Mouse (Mus musculus): ENCODE results near the gene Rab26. TPM values are rescaled to one million over a fixed set of nuclear protein-coding genes. Genes with fewer than 3 reads are reported as not detected.

Rab26 gene
- polyA plus RNA-seq, 1 experiment from 2014 or later = 2.4 TPM

DNA sequence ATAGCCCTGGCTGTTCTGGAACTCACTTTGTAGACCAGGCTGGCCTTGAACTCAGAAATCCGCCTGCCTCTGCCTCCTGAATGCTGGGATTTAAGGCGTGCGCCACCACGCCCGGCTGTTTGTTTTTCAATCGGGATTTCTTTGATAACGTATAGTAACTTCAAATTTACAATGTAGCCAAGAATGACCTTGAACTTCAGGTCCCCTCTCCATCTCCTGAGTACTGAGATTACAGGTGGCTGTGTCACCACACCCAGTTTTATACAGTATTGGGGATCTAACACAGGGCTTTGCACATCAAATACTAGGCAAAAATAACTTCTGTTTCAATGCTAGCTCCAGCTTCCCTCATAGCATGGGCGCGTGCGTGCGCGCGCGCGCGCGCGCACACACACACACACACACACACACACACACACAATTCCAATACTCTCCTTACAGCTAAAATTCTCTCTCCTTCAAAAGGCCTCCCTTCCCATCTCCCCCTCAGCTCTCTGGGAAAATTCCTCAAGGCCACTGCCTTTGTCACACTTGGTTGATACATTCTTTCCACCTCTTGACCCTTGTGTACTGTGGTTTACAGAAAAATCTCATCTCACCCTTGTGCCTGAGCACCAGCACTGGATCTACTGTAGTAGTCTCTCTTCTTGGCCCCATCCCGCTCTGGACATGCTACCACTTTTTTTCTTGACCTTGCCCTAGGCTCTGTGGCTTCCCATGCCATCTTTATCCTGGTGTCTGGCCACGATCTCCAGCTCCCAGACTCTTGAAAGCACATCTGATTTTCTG is 52.8 kb downstream of the Rab26 start:
- Histone ChIP-seq H3K27me3 (replicated peaks; ENCODE audit: control insufficient read depth, insufficient read depth, low read length) (no peaks in the 10 kb centered on the region; the same call in 1 of the 2 replicates), H3K36me3 (ENCODE audit: control insufficient read depth, insufficient read depth, low read length) (peaks cover 9% of the 10 kb centered on the region), H3K9me3 (ENCODE audit: control insufficient read depth, low read length) (no peaks in the 10 kb centered on the region), H3K27ac (ENCODE audit: low read depth, low read length) (no peak overlapping the region), H3K9ac (ENCODE audit: low read depth, low read length) (no peak overlapping the region), H3K4me3 (ENCODE audit: low read depth, low read length) (no peak overlapping the region), H3K4me1 (replicated peaks; ENCODE audit: control insufficient read depth, insufficient read depth, low read length) (peaks cover 15% of the 10 kb centered on the region), H3K4me2 (no peak overlapping the region)
- DNase-seq (ENCODE audit: low spot score) = no peak
- ATAC-seq (replicated peaks; ENCODE audit: low FRiP score) = no peak
- 90% methylated on average over 20 of the region's 20 CpGs for WGBS

DNA sequence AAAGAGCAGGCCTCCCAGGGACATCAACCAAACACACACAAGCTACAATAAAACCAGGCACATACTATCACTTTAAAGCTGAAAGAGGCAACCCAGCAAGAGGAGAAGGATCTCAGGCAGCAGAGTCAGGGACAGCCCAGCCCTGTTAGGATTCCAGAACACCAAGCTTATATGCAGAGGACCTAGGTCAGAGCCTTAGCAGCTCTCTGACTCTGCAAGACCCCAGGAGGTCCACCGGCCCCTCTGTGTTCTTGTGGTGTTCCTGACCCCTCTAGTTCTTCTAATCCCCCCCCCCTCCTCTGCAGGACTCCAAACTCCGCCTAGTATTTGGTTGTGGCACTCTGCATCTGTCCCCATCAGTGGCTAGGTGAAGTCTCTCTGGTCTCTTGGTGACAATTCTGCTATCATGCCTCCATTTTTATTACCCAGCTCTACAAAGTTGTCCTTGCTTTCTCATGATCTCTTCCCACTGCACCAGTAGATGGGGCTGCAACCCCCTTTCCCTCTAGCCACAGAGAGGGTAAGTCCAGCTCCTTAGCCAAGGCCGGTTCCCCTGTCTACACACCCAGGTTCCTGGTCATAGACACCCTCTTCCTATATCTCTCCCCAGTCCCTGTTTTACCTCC is 53.7 kb downstream of the Rab26 start:
- Histone ChIP-seq H3K36me3 (ENCODE audit: control insufficient read depth, insufficient read depth, low read length) (peaks cover 9% of the 10 kb centered on the region), H3K9me3 (ENCODE audit: control insufficient read depth, low read length) (no peaks in the 10 kb centered on the region), H3K4me1 (replicated peaks; ENCODE audit: control insufficient read depth, insufficient read depth, low read length) (peaks cover 14% of the 10 kb centered on the region), H3K4me2 (peak overlapping the region; percentile 87), H3K27me3 (replicated peaks; ENCODE audit: control insufficient read depth, insufficient read depth, low read length) (no peaks in the 10 kb centered on the region; the same call in 1 of the 2 replicates), H3K27ac (ENCODE audit: low read depth, low read length) (peak overlapping the region; percentile 16; the same call in 1 of the 2 replicates), H3K9ac (ENCODE audit: low read depth, low read length) (0 out of 2 replicates have a peak overlapping the region, but pooled peaks have one; percentile 3), H3K4me3 (ENCODE audit: low read depth, low read length) (no peak overlapping the region)
- ATAC-seq (replicated peaks; ENCODE audit: low FRiP score) (no peak), DNase-seq (ENCODE audit: low spot score) (no peak)
- 54% methylated on average over 3 of the region's 3 CpGs for WGBS

- ATAC-seq (replicated peaks; ENCODE audit: low FRiP score) (no peak), DNase-seq (ENCODE audit: low spot score) (no peak)
- 28% methylated on average over 1 of the region's 1 CpGs for WGBS
- peaks cover 13% of the 10 kb centered on the region for H3K4me1 ChIP-seq (replicated peaks; ENCODE audit: control insufficient read depth, insufficient read depth, low read length)
- H3K36me3 ChIP-seq (ENCODE audit: control insufficient read depth, insufficient read depth, low read length) = peaks cover 13% of the 10 kb centered on the region
- H3K4me2 ChIP-seq = peak overlapping the region; percentile 87
- no peaks in the 10 kb centered on the region for H3K27me3 ChIP-seq (replicated peaks; ENCODE audit: control insufficient read depth, insufficient read depth, low read length)
- no peaks in the 10 kb centered on the region for H3K9me3 ChIP-seq (ENCODE audit: control insufficient read depth, low read length)
- peak overlapping the region; percentile 64; the same call in 1 of the 2 replicates for H3K27ac ChIP-seq (ENCODE audit: low read depth, low read length)
- H3K9ac ChIP-seq (ENCODE audit: low read depth, low read length) = peak overlapping the region; percentile 39
- peak overlapping the region; percentile 84 for H3K4me3 ChIP-seq (ENCODE audit: low read depth, low read length)
These were observed 54.6 kb downstream of the Rab26 start for GRCm38 (mm10) chr17:24479431-24479830.

DNA sequence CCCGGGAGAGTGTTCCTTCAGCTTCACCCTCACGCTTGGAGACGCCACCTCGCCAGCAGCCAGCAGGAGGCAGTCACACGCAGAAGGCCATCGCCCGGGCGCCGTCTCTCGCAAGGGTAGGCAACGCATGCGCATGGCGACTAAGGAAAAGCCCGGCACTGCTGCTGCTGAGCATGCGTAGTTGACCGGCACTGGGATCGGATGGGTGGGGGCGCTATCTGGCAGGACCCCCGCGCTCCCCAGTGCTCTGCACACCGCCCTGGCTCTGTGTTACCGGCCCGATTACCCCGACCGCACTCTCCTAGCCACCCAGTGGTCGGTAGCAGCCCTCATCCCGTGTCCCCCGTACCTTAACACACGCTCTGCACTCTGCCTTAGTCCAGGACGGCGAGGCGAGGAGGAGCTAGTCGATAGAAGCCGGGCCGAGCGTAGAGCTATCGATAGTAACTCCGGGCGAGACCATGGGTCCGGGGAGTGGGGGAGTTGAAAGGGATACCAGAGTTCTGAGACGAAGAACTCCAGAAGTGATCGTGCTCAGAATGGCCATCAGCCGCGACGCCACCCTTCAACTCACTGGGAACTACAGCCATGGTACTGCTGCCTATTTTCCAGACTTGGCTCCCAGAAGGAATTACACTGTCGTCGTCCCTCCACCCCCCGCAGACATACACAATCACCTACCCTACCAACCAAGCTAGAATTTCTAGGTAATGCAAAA is 55.2 kb downstream of the Rab26 start, which contains the start of gene Mlst8:
Gene Mlst8, minus strand, starts transcription at position 416 of the 718 bp plus-strand sequence.
- ATAC-seq (replicated peaks; ENCODE audit: low FRiP score) (peak; percentile 93), DNase-seq (ENCODE audit: low spot score) (peak; percentile 97)
- under 1% methylated on average over 48 of the region's 48 CpGs for WGBS
- H3K36me3 ChIP-seq (ENCODE audit: control insufficient read depth, insufficient read depth, low read length) = peaks cover 14% of the 10 kb centered on the region
- peak within 1 kb of the TSS; percentile 92 for H3K9ac ChIP-seq (ENCODE audit: low read depth, low read length)
- H3K4me1 ChIP-seq (replicated peaks; ENCODE audit: control insufficient read depth, insufficient read depth, low read length) = peaks cover 13% of the 10 kb centered on the region
- no peaks in the 10 kb centered on the region for H3K9me3 ChIP-seq (ENCODE audit: control insufficient read depth, low read length)
- peak within 1 kb of the TSS; percentile 90 for H3K27ac ChIP-seq (ENCODE audit: low read depth, low read length)
- H3K27me3 ChIP-seq (replicated peaks; ENCODE audit: control insufficient read depth, insufficient read depth, low read length) = no peaks in the 10 kb centered on the region
- peak within 1 kb of the TSS; percentile 84 for H3K4me3 ChIP-seq (ENCODE audit: low read depth, low read length)
- H3K4me2 ChIP-seq = peak within 1 kb of the TSS; percentile 87

DNA sequence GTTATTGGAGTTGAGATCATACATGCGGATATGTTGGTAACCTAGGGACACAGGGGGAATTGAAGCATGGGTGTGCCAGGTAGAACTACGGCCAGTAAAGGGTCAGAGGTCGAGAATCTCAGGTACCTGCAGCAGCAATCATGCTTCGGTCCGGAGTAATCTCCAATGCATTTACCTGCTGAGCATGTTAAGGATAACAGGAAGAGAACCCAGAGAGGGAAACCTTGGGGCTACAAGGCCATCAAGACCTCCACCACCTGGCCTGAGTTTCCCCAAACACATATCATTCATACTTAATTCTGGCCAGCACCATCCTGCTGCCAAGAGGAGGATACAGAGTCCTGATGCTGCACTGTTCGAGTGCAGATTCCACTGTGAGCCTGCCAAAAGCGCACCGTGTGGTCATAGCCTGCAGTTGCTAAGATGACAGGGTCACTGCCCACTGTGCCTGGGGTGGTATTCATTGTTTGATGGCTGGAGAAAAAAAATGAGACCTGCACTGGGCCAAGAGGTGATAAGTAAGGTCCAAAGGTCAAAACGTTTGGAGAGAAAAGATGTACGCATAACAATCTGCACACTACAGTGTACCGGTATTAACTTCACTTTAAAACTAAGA is 55.9 kb downstream of the Rab26 start:
- no peak for ATAC-seq (replicated peaks; ENCODE audit: low FRiP score)

More for the DNA sequence above, 55.9 kb downstream of the Rab26 start:
- Histone ChIP-seq H3K27ac (ENCODE audit: low read depth, low read length) (peak overlapping the region; percentile 90; the same call in 1 of the 2 replicates), H3K27me3 (replicated peaks; ENCODE audit: control insufficient read depth, insufficient read depth, low read length) (no peaks in the 10 kb centered on the region), H3K4me2 (peak overlapping the region; percentile 87), H3K36me3 (ENCODE audit: control insufficient read depth, insufficient read depth, low read length) (peaks cover 17% of the 10 kb centered on the region), H3K4me3 (ENCODE audit: low read depth, low read length) (peak overlapping the region; percentile 84), H3K9me3 (ENCODE audit: control insufficient read depth, low read length) (no peaks in the 10 kb centered on the region), H3K9ac (ENCODE audit: low read depth, low read length) (peak overlapping the region; percentile 92), H3K4me1 (replicated peaks; ENCODE audit: control insufficient read depth, insufficient read depth, low read length) (peaks cover 14% of the 10 kb centered on the region)
- no peak for DNase-seq (ENCODE audit: low spot score)
- WGBS = 54% methylated on average over 11 of the region's 11 CpGs

Other genes with a start within 250 kb of the Rab26 start
- gene Abca17, start 183.1 kb downstream of the Rab26 start, polyA plus RNA-seq (2014; fragmentation: Nextera tagmentation; extraction: Ambion mirVana) = 0.19 TPM in 1 of 2 replicates, not detected in the other
- 30.4 and 30.7 TPM in 2 replicates for gene Abca3, start 182.3 kb downstream of the Rab26 start, polyA plus RNA-seq (2014; fragmentation: Nextera tagmentation; extraction: Ambion mirVana)
- gene Rnps1, start 119.6 kb downstream of the Rab26 start, polyA plus RNA-seq (2014; fragmentation: Nextera tagmentation; extraction: Ambion mirVana) = 336 and 347 TPM in 2 replicates
- 122 and 126 TPM in 2 replicates for gene Eci1, start 107.6 kb downstream of the Rab26 start, polyA plus RNA-seq (2014; fragmentation: Nextera tagmentation; extraction: Ambion mirVana)
- 1.1 and 1.3 TPM in 2 replicates for gene Dnase1l2, start 91.1 kb downstream of the Rab26 start, polyA plus RNA-seq (2014; fragmentation: Nextera tagmentation; extraction: Ambion mirVana)
- gene E4f1, start 63.9 kb downstream of the Rab26 start, polyA plus RNA-seq (2014; fragmentation: Nextera tagmentation; extraction: Ambion mirVana) = 20.0 and 23.5 TPM in 2 replicates
- gene Pgp, start 63.8 kb downstream of the Rab26 start, polyA plus RNA-seq (2014; fragmentation: Nextera tagmentation; extraction: Ambion mirVana) = 119 and 123 TPM in 2 replicates
- gene Bricd5, start 60.3 kb downstream of the Rab26 start, polyA plus RNA-seq (2014; fragmentation: Nextera tagmentation; extraction: Ambion mirVana) = 0.25 and 0.26 TPM in 2 replicates
- gene Mlst8, start 55.1 kb downstream of the Rab26 start, polyA plus RNA-seq (2014; fragmentation: Nextera tagmentation; extraction: Ambion mirVana) = 22.3 TPM in 2 replicates
- 0.47 and 0.56 TPM in 2 replicates for gene Caskin1, start 45.6 kb downstream of the Rab26 start, polyA plus RNA-seq (2014; fragmentation: Nextera tagmentation; extraction: Ambion mirVana)
- gene Traf7, start 6.3 kb downstream of the Rab26 start, polyA plus RNA-seq (2014; fragmentation: Nextera tagmentation; extraction: Ambion mirVana) = 81.0 and 90.7 TPM in 2 replicates
- 8.7 and 12.2 TPM in 2 replicates for gene Pkd1, start 15.6 kb upstream of the Rab26 start, polyA plus RNA-seq (2014; fragmentation: Nextera tagmentation; extraction: Ambion mirVana)
- gene Tsc2, start 98.4 kb upstream of the Rab26 start, polyA plus RNA-seq (2014; fragmentation: Nextera tagmentation; extraction: Ambion mirVana) = 53.5 and 55.2 TPM in 2 replicates
- 21.0 and 23.7 TPM in 2 replicates for gene Nthl1, start 98.5 kb upstream of the Rab26 start, polyA plus RNA-seq (2014; fragmentation: Nextera tagmentation; extraction: Ambion mirVana)
- gene Slc9a3r2, start 116.1 kb upstream of the Rab26 start, polyA plus RNA-seq (2014; fragmentation: Nextera tagmentation; extraction: Ambion mirVana) = 23.6 and 25.1 TPM in 2 replicates
- 0.31 and 0.47 TPM in 2 replicates for gene Npw, start 124.2 kb upstream of the Rab26 start, polyA plus RNA-seq (2014; fragmentation: Nextera tagmentation; extraction: Ambion mirVana)
- gene Zfp598, start 135.5 kb upstream of the Rab26 start, polyA plus RNA-seq (2014; fragmentation: Nextera tagmentation; extraction: Ambion mirVana) = 37.4 and 38.3 TPM in 2 replicates
- 0.26 and 0.49 TPM in 2 replicates for gene Syngr3, start 155.7 kb upstream of the Rab26 start, polyA plus RNA-seq (2014; fragmentation: Nextera tagmentation; extraction: Ambion mirVana)
- gene Gfer, start 161.9 kb upstream of the Rab26 start, polyA plus RNA-seq (2014; fragmentation: Nextera tagmentation; extraction: Ambion mirVana) = 64.2 and 74.7 TPM in 2 replicates
- 0.56 and 0.58 TPM in 2 replicates for gene Noxo1, start 162.0 kb upstream of the Rab26 start, polyA plus RNA-seq (2014; fragmentation: Nextera tagmentation; extraction: Ambion mirVana)
- gene Tbl3, start 173.4 kb upstream of the Rab26 start, polyA plus RNA-seq (2014; fragmentation: Nextera tagmentation; extraction: Ambion mirVana) = 102 and 109 TPM in 2 replicates
- 0.25 and 0.27 TPM in 2 replicates for gene Rnf151, start 183.9 kb upstream of the Rab26 start, polyA plus RNA-seq (2014; fragmentation: Nextera tagmentation; extraction: Ambion mirVana)
- gene Rps2, start 183.9 kb upstream of the Rab26 start, polyA plus RNA-seq (2014; fragmentation: Nextera tagmentation; extraction: Ambion mirVana) = 2,083 and 2,225 TPM in 2 replicates
- 301 and 321 TPM in 2 replicates for gene Ndufb10, start 190.3 kb upstream of the Rab26 start, polyA plus RNA-seq (2014; fragmentation: Nextera tagmentation; extraction: Ambion mirVana)
- not detected in 2 replicates for gene Rpl3l, start 193.6 kb upstream of the Rab26 start, polyA plus RNA-seq (2014; fragmentation: Nextera tagmentation; extraction: Ambion mirVana)
- gene Msrb1, start 202.4 kb upstream of the Rab26 start, polyA plus RNA-seq (2014; fragmentation: Nextera tagmentation; extraction: Ambion mirVana) = 30.7 and 31.0 TPM in 2 replicates
- 0.41 and 0.45 TPM in 2 replicates for gene Hs3st6, start 218.8 kb upstream of the Rab26 start, polyA plus RNA-seq (2014; fragmentation: Nextera tagmentation; extraction: Ambion mirVana)